Mouse (Mus musculus) lung, embryonic 16.5 days (tissue): ENCODE results near the gene Sla2. TPM values are rescaled to one million over a fixed set of nuclear protein-coding genes. Genes with fewer than 3 reads are reported as not detected.
"Not testable (repeated sequence)": the region's sequence is repeated elsewhere in the genome, so short reads cannot be mapped to it uniquely, and the experiment has no call there.

Source experiments
- ATAC-seq: fragments of 200-750 bp; cut with Nextera tagmentation; 2 replicates; pipeline ENCODE4 v1.8.0; 2017; ENCODE audit warnings: low read depth, mild to moderate bottlenecking, moderate library complexity
- H3K27ac ChIP-seq: fragments of 300-500 bp; sonication (generic); 2 replicates; pipeline ENCODE4 v1.5.1; 2014; ENCODE audit warnings: mild to moderate bottlenecking, control low read depth, low read length
- H3K27me3 ChIP-seq: fragments of 300-500 bp; sonication (generic); 2 replicates; pipeline ENCODE4 v1.6.1; 2014; ENCODE audit warnings: low read depth, low read length, mixed read lengths; ENCODE audit not compliant: control insufficient read depth, insufficient read depth
- H3K36me3 ChIP-seq: fragments of 300-500 bp; sonication (generic); 2 replicates; pipeline ENCODE4 v1.6.1; 2014; ENCODE audit warnings: low read length; ENCODE audit not compliant: control insufficient read depth, insufficient read depth
- H3K4me1 ChIP-seq: fragments of 300-500 bp; sonication (generic); replicated peaks from 2 replicates; pipeline ENCODE4 v1.6.1; 2014; ENCODE audit warnings: low read length, mixed read lengths; ENCODE audit not compliant: control insufficient read depth, insufficient read depth
- H3K4me2 ChIP-seq: fragments of 300-500 bp; sonication (generic); 2 replicates; pipeline ENCODE4 v1.6.1; 2014; ENCODE audit warnings: low read depth, low read length, control low read depth
- H3K4me3 ChIP-seq: fragments of 300-500 bp; sonication (generic); 2 replicates; pipeline ENCODE4 v1.5.1; 2014; ENCODE audit warnings: mild to moderate bottlenecking, low read length, control low read depth
- H3K9ac ChIP-seq: fragments of 300-500 bp; sonication (generic); 2 replicates; pipeline ENCODE4 v1.6.1; 2014; ENCODE audit warnings: low read length, control low read depth
- H3K9me3 ChIP-seq: fragments of 300-500 bp; sonication (generic); 2 replicates; pipeline ENCODE4 v1.6.1; 2016; ENCODE audit warnings: low read length; ENCODE audit not compliant: control insufficient read depth
- WGBS: fragments of 180-500 bp; shearing (Covaris S2); extraction: QIAGEN DNeasy Blood & Tissue Kit; methylation state at CpG from one replicate; pipeline ENCODE4 v1.1.7; 2014; 5-methylcytosine and 5-hydroxymethylcytosine counted together
- polyA plus RNA-seq: library from polyadenylated mRNA; unstranded; fragments of >200 nt; fragmentation: Nextera tagmentation; extraction: Ambion mirVana; gene quantifications from 2 replicates; pipeline ENCODE4 v1.2.1, GENCODE M21; 2015

Sla2 gene
- 0.63 and 2.0 TPM in 2 replicates for polyA plus RNA-seq

DNA sequence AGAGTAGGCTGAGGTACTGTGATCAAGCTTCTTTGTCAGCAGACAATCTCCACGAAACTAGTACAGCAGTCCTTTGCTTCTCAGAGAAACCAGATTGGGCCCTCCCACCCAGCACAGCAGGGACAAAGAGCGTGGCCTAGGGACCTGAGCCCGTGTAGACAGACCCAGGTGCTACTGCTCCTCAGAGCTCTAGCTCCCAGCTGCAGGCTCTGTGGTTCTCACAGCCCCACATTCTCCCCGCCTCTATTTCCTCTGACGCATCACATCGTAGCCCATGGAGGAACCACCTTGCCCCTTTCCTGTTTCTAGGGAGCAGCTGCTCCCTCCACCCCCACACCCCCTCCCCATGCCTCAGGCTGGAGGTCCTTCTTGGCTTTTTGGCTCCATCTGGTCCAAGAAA is at the start of gene Sla2:
Sla2 (minus strand) TSS at position 176 of the 400 bp plus-strand sequence.
- no peak for ATAC-seq
- WGBS: 50% methylated on average over 6 of the region's 6 CpGs
- no peak within 1 kb of the TSS for H3K4me2 ChIP-seq
- no peaks in the 10 kb centered on the region for H3K36me3 ChIP-seq
- no peak within 1 kb of the TSS for H3K27ac ChIP-seq
- no peak within 1 kb of the TSS for H3K4me3 ChIP-seq
- H3K9ac ChIP-seq: peak within 1 kb of the TSS; percentile 9; the same call in 1 of the 2 replicates
- no peaks in the 10 kb centered on the region for H3K9me3 ChIP-seq
- no peaks in the 10 kb centered on the region for H3K27me3 ChIP-seq
- H3K4me1 ChIP-seq: no peaks in the 10 kb centered on the region

DNA sequence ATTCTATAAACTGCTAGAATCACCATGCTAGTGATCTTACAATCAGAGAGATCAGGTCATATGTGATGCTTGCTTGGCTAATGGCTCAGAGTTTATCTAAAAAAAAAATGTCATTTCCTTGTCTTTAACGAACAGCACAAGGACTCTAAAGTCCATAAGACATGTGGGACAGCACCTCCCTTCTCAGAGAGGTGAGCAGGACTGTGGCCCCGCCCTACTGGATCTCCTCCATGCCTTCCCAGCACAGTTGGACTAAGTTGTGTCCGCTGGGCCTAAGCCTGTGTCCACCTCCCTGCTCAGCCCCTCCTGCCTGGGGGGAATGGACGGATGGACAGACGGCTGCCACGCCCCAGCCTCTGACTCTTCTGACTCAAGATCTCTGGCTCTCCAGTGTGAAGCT is 48.0 kb upstream of the Sla2 start:
- no peak overlapping the region for H3K4me2 ChIP-seq
- ATAC-seq: no peak
- H3K36me3 ChIP-seq: no peaks in the 10 kb centered on the region

DNA sequence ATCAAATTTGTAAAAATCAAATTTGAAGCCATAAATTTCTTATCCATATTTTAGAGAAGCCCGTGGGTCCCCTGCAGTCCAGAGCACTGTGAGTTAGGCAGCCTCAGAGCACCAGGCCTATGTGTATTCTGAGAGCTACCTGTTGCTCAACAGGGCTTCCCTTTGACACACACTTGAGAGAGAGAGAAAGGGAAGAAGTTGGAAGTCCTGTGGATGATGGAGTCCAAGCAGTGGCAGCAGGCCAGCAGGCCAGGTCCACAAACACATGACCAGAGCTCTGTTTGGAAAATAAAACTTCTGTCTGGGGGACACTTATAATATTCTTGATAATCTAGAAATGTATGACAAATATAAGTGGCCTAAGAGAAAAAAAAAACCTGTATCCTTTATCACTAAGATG is 46.4 kb upstream of the Sla2 start:
- no peak for ATAC-seq
- 88% methylated on average over 1 of the region's 1 CpGs for WGBS

More for the DNA sequence above, 48.0 kb upstream of the Sla2 start:
- Histone ChIP-seq H3K4me1 (no peaks in the 10 kb centered on the region), H3K4me3 (no peak overlapping the region), H3K9me3 (no peaks in the 10 kb centered on the region), H3K27ac (no peak overlapping the region), H3K27me3 (no peaks in the 10 kb centered on the region), H3K9ac (no peak overlapping the region)
- WGBS: 77% methylated on average over 6 of the region's 6 CpGs

DNA sequence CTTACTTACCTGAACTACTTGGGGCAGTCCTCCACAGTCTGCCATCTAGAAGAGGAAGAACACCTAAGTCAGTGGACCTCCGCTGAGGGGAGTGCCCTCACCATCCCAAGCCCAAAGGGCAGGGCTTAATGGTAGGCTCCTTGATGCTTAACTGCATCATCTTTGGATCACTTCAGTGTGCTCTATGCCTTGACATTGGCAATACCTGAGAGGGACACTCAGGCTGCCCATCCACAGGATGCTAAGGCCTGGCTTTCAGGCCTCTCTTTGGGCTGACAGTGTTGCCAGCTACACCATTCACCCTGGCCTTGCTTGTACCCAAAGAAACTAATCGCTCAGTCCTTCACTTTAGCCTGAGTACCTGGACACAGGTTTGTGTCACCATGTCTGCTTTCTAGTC is 44.4 kb upstream of the Sla2 start:
- no peak overlapping the region for H3K4me2 ChIP-seq
- no peak overlapping the region for H3K9ac ChIP-seq
- no peaks in the 10 kb centered on the region for H3K27me3 ChIP-seq
- ATAC-seq: no peak
- no peaks in the 10 kb centered on the region for H3K9me3 ChIP-seq
- H3K4me3 ChIP-seq: no peak overlapping the region
- H3K27ac ChIP-seq: no peak overlapping the region
- 98% methylated on average over 2 of the region's 2 CpGs for WGBS
- no peaks in the 10 kb centered on the region for H3K36me3 ChIP-seq
- no peaks in the 10 kb centered on the region for H3K4me1 ChIP-seq

More for the DNA sequence above, 46.4 kb upstream of the Sla2 start:
- Histone ChIP-seq H3K4me2 (no peak overlapping the region), H3K4me3 (no peak overlapping the region), H3K27ac (no peak overlapping the region), H3K9ac (no peak overlapping the region), H3K4me1 (no peaks in the 10 kb centered on the region), H3K27me3 (no peaks in the 10 kb centered on the region), H3K36me3 (no peaks in the 10 kb centered on the region), H3K9me3 (no peaks in the 10 kb centered on the region)

DNA sequence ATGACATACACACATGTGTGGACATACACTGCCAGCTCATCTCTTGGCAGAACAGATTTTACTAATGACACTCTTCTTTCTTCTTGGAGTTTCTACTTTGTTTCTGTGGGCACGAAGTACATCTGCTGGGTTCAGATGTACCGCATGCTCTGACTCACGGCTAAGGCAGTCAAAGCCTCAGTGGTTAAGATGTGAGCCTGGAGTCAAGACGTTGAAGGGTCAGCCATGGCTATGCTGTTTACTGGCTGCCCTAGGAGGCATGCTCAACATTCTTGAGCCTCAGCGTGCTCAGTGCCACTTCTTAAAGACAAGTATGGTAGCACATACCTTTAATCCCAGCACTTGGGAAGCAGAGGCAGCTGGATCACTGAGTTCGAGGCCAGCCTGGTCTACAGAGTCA is 43.6 kb upstream of the Sla2 start:
- H3K4me2 ChIP-seq: no peak overlapping the region
- no peak overlapping the region for H3K27ac ChIP-seq
- no peak for ATAC-seq
- 83% methylated on average over 6 of the region's 6 CpGs for WGBS
- no peaks in the 10 kb centered on the region for H3K4me1 ChIP-seq
- H3K36me3 ChIP-seq: no peaks in the 10 kb centered on the region
- no peak overlapping the region for H3K9ac ChIP-seq
- H3K4me3 ChIP-seq: no peak overlapping the region
- no peaks in the 10 kb centered on the region for H3K27me3 ChIP-seq
- H3K9me3 ChIP-seq: no peaks in the 10 kb centered on the region

DNA sequence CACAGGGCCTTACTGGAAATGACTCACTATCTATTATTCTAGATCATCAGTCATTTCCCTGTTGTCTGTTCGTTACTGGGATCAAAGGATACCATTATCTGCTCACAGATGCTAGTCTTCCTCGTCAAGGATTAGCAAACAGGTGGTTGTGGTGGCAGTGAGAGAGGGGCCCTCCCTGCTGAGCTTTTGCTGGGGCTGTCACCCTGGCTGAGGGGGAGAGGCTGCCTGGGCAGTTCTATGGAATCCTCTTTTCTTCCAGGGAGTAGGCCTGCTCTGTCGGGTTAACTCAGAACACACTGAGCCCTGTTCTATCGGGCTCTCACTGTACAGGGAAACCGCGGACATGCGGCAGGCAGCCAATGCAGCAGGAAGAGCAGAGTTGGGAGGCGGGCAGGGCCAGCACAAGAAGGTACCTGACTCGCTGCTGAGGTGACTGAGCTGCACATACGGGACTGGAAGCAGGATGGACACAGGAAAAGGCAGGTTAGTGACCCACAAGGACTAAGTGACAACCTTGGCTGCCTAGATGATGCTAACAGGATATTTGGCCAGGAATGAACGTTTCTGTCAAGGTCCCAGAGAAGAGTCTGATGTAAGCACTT is 42.6 kb upstream of the Sla2 start:
- Histone ChIP-seq H3K36me3 (no peaks in the 10 kb centered on the region), H3K4me3 (no peak overlapping the region), H3K9ac (no peak overlapping the region), H3K27ac (no peak overlapping the region), H3K4me2 (no peak overlapping the region), H3K4me1 (no peaks in the 10 kb centered on the region), H3K27me3 (no peaks in the 10 kb centered on the region), H3K9me3 (no peaks in the 10 kb centered on the region)
- 51% methylated on average over 11 of the region's 11 CpGs for WGBS
- no peak for ATAC-seq

DNA sequence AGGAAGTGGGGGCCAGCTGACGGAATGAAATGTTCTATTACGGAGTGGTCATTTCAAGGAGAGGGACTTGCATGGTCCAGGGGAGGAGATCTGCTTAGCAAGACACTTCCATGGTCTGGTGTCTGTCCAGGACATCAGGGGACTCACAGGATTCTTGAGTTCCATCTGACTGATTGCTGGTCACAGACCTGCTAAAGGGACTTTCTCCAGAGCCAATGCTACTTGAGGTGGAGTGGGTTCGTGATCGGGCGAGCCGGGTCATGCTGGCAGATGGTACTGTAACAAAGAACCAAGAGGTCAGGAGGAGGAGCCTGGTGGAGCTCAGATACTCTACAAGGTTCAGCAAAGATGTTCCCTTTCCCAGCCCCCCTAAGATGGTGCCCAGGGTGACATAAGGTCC is 41.6 kb upstream of the Sla2 start:
- no peak overlapping the region for H3K4me3 ChIP-seq
- no peaks in the 10 kb centered on the region for H3K9me3 ChIP-seq
- no peak overlapping the region for H3K4me2 ChIP-seq
- H3K27me3 ChIP-seq: no peaks in the 10 kb centered on the region
- ATAC-seq: no peak
- H3K4me1 ChIP-seq: no peaks in the 10 kb centered on the region
- no peak overlapping the region for H3K9ac ChIP-seq
- no peaks in the 10 kb centered on the region for H3K36me3 ChIP-seq
- no peak overlapping the region for H3K27ac ChIP-seq
- 91% methylated on average over 6 of the region's 6 CpGs for WGBS

DNA sequence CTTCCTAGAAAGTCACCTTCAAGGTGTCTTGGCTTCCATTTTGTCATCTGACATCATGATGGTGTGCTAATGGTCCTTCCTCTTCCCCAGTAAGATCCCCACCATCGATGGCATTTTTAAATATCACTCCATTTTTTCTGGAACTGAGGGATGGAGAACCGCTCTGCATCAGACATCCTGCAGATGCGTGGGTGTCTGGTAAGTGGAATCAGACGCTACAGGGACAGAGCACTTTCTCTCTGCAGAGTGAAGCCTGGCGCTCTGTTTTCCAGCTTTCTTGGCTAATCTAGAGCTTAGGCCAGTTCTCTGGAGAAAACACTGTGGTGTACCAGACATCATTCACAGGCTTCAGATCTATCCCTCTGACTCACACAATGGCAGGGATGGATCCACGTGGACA is 40.7 kb upstream of the Sla2 start:
- Histone ChIP-seq H3K9me3 (no peaks in the 10 kb centered on the region), H3K27ac (no peak overlapping the region), H3K36me3 (no peaks in the 10 kb centered on the region), H3K4me1 (no peaks in the 10 kb centered on the region), H3K4me2 (no peak overlapping the region), H3K27me3 (no peaks in the 10 kb centered on the region), H3K4me3 (no peak overlapping the region), H3K9ac (no peak overlapping the region)
- WGBS: 80% methylated on average over 6 of the region's 6 CpGs
- no peak for ATAC-seq

DNA sequence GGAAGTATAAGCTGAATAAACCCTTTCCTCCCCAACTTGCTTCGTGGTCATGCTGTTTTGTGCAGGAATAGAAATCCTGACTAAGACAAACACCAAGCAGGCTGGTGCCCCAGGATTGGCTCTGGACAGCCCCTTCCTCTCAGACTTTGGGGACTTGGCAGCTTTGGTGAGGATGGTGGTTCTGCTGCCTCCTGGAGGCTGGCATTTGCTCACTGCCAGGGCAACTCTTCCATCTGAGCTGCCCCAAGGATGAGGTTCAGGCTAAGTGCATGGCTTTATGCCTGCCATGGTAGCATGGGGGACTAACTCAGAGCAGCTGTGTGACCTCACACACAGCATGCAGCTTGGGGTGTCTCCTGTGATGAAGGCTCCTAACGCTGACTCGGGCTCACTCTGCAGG is 38.6 kb upstream of the Sla2 start:
- not testable (repeated sequence) for H3K9ac ChIP-seq, H3K36me3 ChIP-seq, H3K9me3 ChIP-seq, H3K4me2 ChIP-seq, H3K4me1 ChIP-seq, H3K27me3 ChIP-seq, H3K4me3 ChIP-seq, ATAC-seq, H3K27ac ChIP-seq
- 81% methylated on average over 3 of the region's 3 CpGs for WGBS

DNA sequence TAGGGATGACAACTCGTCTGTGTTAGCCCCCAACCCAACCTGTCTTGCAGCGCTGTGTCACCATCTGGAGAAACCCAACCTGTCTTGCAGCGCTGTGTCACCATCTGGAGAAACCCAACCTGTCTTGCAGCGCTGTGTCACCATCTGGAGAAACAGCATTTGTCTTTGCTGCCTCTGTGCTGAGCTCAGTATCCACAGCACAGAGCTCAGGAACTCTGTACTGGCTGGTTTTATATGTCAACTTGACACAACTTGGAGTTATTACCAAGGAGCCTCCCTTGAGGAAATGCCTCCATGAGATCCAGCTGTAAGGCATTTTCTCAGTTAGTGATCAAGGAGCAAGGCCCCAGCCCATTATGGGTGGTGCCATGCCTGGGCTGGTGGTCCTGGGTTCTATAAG is 38.1 kb upstream of the Sla2 start:
- H3K4me3 ChIP-seq, H3K36me3 ChIP-seq, H3K9ac ChIP-seq, H3K27me3 ChIP-seq, H3K27ac ChIP-seq, H3K4me2 ChIP-seq, ATAC-seq, H3K4me1 ChIP-seq, H3K9me3 ChIP-seq: not testable (repeated sequence)
- WGBS: 88% methylated on average over 4 of the region's 4 CpGs
